Mouse (Mus musculus) ES-E14 (cell line): Measurements from ENCODE around the gene Kcnj14. TPM values are rescaled to one million over a fixed set of nuclear protein-coding genes. Genes with fewer than 3 reads are reported as not detected.

ENCODE experiments used
- DNase-seq: peaks from one replicate; pipeline ENCODE4 v3.0.0-alpha.2; 2013; ENCODE audit warnings: low read depth, low spot score
- H3K27ac ChIP-seq: 2 replicates; pipeline ENCODE4 v1.5.1; 2012; ENCODE audit warnings: low read depth, mild to moderate bottlenecking, low read length, moderate library complexity, mixed read lengths; ENCODE audit not compliant: poor library complexity, insufficient read depth, severe bottlenecking
- H3K36me3 ChIP-seq: 2 replicates; pipeline ENCODE4 v1.6.1; 2012; ENCODE audit warnings: mild to moderate bottlenecking, low read length, moderate library complexity, mixed read lengths; ENCODE audit not compliant: control insufficient read depth, poor library complexity, insufficient read depth, severe bottlenecking
- H3K4me1 ChIP-seq, 2 experiments: fragments of 150-350 bp in 1 of 2; sonication (generic) in 1 of 2; 2 replicates each; pipeline ENCODE4 v1.6.1; 2012; ENCODE audit warnings: low read length in 2 of 2, mild to moderate bottlenecking in 1 of 2, mixed read lengths in 1 of 2; ENCODE audit not compliant: control insufficient read depth in 2 of 2, insufficient read depth in 2 of 2, poor library complexity in 1 of 2
- H3K4me3 ChIP-seq, 2 experiments: fragments of 150-350 bp in 1 of 2; sonication (generic) in 1 of 2; 2 replicates each; pipeline ENCODE4 v1.5.1; 2012; ENCODE audit warnings: low read length in 2 of 2, low read depth in 1 of 2, mild to moderate bottlenecking in 1 of 2, mixed read lengths in 1 of 2; ENCODE audit not compliant: insufficient read depth in 1 of 2, poor library complexity in 1 of 2, severe bottlenecking in 1 of 2
- H3K9ac ChIP-seq: 2 replicates; pipeline ENCODE4 v1.6.1; 2012; ENCODE audit warnings: low read depth, mild to moderate bottlenecking, low read length, mixed read lengths; ENCODE audit not compliant: poor library complexity, insufficient read depth, severe bottlenecking
- H3K9me3 ChIP-seq: fragments of 150-350 bp; sonication (generic); 2 replicates; pipeline ENCODE4 v1.6.1; 2012; ENCODE audit warnings: low read depth, mild to moderate bottlenecking, low read length; ENCODE audit not compliant: control insufficient read depth, insufficient read depth
- CHD2 ChIP-seq: IDR thresholded peaks from 2 replicates; pipeline ENCODE4 v1.6.1; 2014; ENCODE audit warnings: mild to moderate bottlenecking, low read depth, low read length, inconsistent platforms
- HCFC1 ChIP-seq: IDR thresholded peaks from 2 replicates; pipeline ENCODE4 v1.6.1; 2012; ENCODE audit warnings: low read length, inconsistent platforms, borderline replicate concordance; ENCODE audit not compliant: insufficient read depth
- MAFK ChIP-seq: IDR thresholded peaks from 2 replicates; pipeline ENCODE4 v1.6.1; 2014; ENCODE audit warnings: mild to moderate bottlenecking, low read depth, low read length, inconsistent platforms; ENCODE audit not compliant: insufficient read depth
- ZC3H11A ChIP-seq: IDR thresholded peaks from 2 replicates; pipeline ENCODE4 v1.6.1; 2012; ENCODE audit warnings: low read depth, mild to moderate bottlenecking, inconsistent platforms, low read length, borderline replicate concordance
- ZNF384 ChIP-seq: IDR thresholded peaks from 2 replicates; pipeline ENCODE4 v1.6.1; 2012; ENCODE audit warnings: low read depth, low read length, inconsistent platforms
- in situ Hi-C, 2 experiments: fragments of 600-800 bp; cut with MboI; formaldehyde crosslinking; loops; one replicate each; pipeline ENCODE4 v1.15.1; 2025; ENCODE audit warnings: low sequenced_read_pairs in 2 of 2, inconsistent platforms in 1 of 2; ENCODE audit not compliant: unreplicated experiment in 2 of 2
- total RNA-seq: library from RNA; depleted of rRNA; stranded (reverse); fragments of 300-350 nt; gene quantifications from 2 replicates; pipeline ENCODE4 v1.2.3, GENCODE M21; 2012

Gene Kcnj14
- total RNA-seq, 1 experiment, result 1.6 TPM

DNA sequence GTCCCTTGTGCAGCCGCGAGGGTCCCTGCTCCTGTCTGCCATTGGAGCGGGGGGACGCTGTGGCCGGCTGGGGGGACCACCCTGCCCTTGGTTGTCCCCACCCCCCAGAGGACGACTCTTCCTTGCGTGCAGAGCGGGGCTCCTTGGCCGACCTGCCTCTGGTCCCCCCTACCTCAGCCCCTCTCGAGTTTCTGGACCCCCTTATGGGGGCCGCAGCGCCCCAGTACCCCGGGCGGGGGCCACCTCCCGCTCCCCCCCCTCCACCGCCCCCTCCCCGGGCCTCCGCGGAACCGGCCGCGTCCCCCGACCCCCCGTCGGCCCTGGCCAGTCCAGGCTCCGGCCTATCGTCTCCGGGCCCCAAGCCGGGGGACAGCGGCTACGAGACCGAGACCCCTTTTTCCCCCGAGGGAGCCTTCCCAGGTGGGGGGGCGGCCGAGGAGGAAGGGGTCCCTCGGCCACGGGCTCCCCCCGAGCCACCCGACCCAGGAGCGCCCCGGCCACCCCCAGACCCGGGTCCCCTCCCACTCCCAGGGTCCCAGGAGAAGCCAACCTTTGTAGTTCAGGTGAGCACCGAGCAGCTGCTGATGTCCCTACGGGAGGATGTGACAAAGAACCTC is 30.5 kb downstream of the Kcnj14 start:
- H3K27ac ChIP-seq, result no peak overlapping the region

DNA sequence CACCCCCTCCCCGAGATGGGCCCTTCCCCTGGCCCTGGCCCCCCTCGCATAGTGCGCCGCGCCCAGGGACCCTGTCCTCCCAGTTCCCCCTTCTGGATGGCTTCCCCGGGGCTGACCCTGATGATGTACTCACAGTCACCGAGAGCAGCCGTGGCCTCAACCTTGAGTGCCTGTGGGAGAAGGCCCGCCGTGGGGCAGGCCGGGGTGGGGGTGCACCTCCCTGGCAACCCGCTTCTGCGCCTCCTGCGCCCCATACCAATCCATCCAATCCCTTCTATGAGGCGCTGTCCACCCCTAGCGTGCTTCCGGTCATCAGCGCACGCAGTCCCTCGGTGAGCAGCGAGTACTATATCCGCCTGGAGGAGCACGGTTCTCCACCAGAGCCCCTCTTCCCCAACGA is 31.3 kb downstream of the Kcnj14 start:
- DNase-seq, result no peak
- Histone ChIP-seq H3K9ac (no peak overlapping the region), H3K4me3 (no peak overlapping the region)

More for the DNA sequence above, 30.5 kb downstream of the Kcnj14 start:
- DNase-seq, result no peak
- peaks cover 0 to 29% of the 10 kb centered on the region in 2 experiments; a peak in 2 of 4 replicates for H3K4me1 ChIP-seq
- TF ChIP-seq HCFC1 (no peak), MAFK (no peak), ZNF384 (no peak), CHD2 (no peak), ZC3H11A (no peak)
- no peaks in the 10 kb centered on the region; the same call in 1 of the 2 replicates for H3K36me3 ChIP-seq
- in situ Hi-C loops, result no loop called here
- H3K9me3 ChIP-seq, result no peaks in the 10 kb centered on the region
- no peak overlapping the region for H3K9ac ChIP-seq
- peak overlapping the region in 1 of 2 experiments; percentile 31; a peak in 1 of 4 replicates for H3K4me3 ChIP-seq

DNA sequence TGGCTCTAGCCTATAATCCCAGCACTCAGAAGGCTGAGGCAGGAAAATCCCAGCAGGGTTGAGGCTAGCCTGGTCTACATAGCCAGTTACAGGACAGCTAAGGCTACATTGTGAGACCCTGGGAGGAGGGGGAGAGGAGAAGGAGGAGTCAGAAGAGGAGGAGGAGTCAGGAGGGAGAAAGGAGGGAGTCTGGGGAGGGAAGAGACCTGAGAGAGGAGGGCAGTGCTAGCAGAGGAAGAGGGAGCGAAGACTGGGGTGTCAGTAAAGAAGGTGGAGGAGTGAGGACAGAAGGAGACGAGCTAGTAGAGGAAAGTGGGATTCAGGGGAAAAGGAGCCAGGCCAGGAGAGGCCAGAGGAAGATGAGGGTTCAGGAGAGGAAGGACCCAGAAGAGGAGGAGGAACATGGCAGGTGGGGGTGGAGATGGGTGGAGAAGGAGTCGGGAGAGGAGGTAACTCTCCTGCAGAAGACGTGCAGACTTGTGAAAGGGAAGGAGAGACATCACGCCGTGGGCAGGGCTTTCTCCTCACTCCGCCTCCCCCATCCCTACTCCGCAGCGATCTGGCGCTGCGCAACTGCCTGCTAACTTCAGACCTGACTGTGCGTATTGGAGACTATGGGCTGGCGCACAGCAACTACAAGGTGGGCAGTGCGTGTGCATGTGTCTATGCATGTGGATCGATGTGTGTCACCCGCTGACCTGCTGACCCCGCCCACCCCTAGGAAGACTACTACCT is 32.7 kb downstream of the Kcnj14 start:
- no peak overlapping the region for H3K9ac ChIP-seq
- in situ Hi-C loops, result no loop called here
- peaks cover under 1 to 20% of the 10 kb centered on the region in 2 experiments; a peak in 3 of 4 replicates for H3K4me1 ChIP-seq
- DNase-seq, result no peak
- peak overlapping the region in 1 of 2 experiments; percentile 6; a peak in 1 of 4 replicates for H3K4me3 ChIP-seq
- H3K36me3 ChIP-seq, result no peaks in the 10 kb centered on the region; the same call in 1 of the 2 replicates
- H3K9me3 ChIP-seq, result no peaks in the 10 kb centered on the region
- H3K27ac ChIP-seq, result no peak overlapping the region
- no peak for TF ChIP-seq MAFK
- no peak for TF ChIP-seq CHD2
- no peak for TF ChIP-seq ZC3H11A
- no peak for TF ChIP-seq HCFC1
- TF ChIP-seq ZNF384, result no peak

More for the DNA sequence above, 31.3 kb downstream of the Kcnj14 start:
- H3K36me3 ChIP-seq, result no peaks in the 10 kb centered on the region; the same call in 1 of the 2 replicates
- no peaks in the 10 kb centered on the region for H3K9me3 ChIP-seq
- TF ChIP-seq CHD2, result no peak
- no peak for TF ChIP-seq ZNF384
- TF ChIP-seq HCFC1, result no peak
- no peak for TF ChIP-seq MAFK
- no peak for TF ChIP-seq ZC3H11A
- H3K4me1 ChIP-seq, result peaks cover 0 to 24% of the 10 kb centered on the region in 2 experiments; a peak in 2 of 4 replicates
- in situ Hi-C loops, result no loop called here
- H3K27ac ChIP-seq, result no peak overlapping the region

DNA sequence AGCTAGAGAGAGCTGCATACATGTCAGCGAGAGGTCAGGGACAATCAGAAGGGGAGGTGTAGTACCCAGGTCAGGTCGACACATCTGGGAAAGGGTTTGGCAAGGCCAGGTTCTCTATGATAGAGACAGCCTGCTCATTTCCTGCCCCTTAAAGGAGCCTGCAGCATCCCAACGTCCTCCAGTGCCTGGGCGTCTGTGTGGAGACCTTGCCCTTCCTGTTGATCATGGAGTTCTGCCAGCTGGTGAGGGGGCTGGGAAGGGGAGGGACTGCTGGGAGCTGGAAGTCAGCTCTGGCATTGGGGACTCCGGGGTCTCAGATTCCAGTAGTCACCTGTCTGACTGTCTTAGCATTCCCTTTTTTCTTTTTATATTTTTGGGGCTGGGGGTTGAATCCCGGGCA is 33.9 kb downstream of the Kcnj14 start:
- in situ Hi-C loops, result no loop called here
- no peak for DNase-seq
- no peak overlapping the region for H3K4me3 ChIP-seq
- H3K4me1 ChIP-seq, result peaks cover 2 to 22% of the 10 kb centered on the region in 2 experiments; a peak in 3 of 4 replicates
- H3K9me3 ChIP-seq, result no peaks in the 10 kb centered on the region
- H3K36me3 ChIP-seq, result no peaks in the 10 kb centered on the region; the same call in 1 of the 2 replicates
- TF ChIP-seq ZNF384 (no peak), CHD2 (no peak), HCFC1 (no peak), MAFK (no peak), ZC3H11A (no peak)
- no peak overlapping the region for H3K27ac ChIP-seq
- no peak overlapping the region for H3K9ac ChIP-seq
